In the genomic region with DNA sequence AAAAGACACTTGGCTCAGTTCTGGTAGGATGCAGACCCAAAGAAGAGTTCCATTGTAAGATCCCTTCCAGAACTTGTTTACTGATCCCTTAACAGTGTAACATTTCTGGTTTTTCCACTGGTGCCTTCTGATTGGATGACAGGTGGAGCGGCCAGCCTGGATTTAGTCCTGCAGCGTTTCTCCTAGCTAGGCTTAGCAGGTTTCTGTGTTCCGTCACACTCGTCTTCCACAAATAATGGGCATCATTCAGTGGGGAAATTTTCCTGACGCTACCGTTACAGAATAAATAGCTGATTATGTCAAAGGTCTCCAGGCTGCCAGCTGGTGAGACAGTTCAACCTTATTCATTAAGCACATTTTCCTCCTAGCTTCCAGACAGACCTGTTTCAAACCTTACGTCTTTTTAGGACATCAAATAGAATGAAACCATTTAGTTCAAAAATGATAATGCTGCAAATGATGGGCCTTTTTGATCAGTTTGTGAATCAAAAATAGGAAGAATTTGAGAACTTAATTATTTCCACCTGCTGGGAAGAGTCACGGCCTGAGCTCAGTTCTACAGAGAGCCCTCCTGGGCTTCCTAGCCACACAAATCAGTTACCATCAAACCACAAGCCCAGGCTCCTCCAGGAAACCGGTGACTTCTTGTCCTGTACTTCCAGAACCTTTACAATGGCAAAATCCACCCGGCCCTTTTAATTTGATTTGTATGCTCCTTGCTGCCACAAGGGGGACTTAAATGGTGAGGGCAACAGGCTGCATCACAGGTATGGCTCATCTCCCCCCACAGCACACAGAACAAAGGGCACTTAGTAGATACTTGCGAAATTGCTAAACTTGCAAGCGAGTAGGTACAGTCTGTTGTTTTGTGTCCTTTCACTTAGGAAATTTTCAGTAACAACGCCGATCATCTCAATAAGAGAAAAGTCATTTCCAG, we compare ENCODE assay signal across 8 mouse cellular contexts.
A peak's percentile ranks its signal among the peaks of the same experiment; 100 is the strongest.
DNase-seq lines count a peak whose midpoint lies in the region; ATAC-seq lines count a peak whose summit lies in the region.

No protein-coding gene starts in this region.

- WGBS in hindbrain, embryonic 11.5 days: 19% methylated on average over 14 of the region's 14 CpGs
- WGBS in hindbrain, embryonic 12.5 days: 14% methylated on average over 14 of the region's 14 CpGs
- WGBS in liver, embryonic 16.5 days (ENCODE audit: insufficient replicate concordance): 31% methylated on average over 14 of the region's 14 CpGs
- 34% methylated on average over 14 of the region's 14 CpGs for WGBS in stomach, embryonic 16.5 days

- no peak overlapping the region for H3K4me2 ChIP-seq in hindbrain, embryonic 11.5 days (replicated peaks; ENCODE audit: low read depth, low read length)
- H3K4me2 ChIP-seq in hindbrain, embryonic 12.5 days (replicated peaks): no peak overlapping the region
- peak overlapping the region; percentile 59 for H3K4me2 ChIP-seq in liver, embryonic 16.5 days (ENCODE audit: low read depth, low read length)
- H3K4me2 ChIP-seq in stomach, embryonic 16.5 days (ENCODE audit: low read depth, low read length): peak overlapping the region; percentile 66

- peaks cover 7% of the 10 kb centered on the region for H3K4me1 ChIP-seq in hindbrain, embryonic 11.5 days (replicated peaks; ENCODE audit: control insufficient read depth, insufficient read depth, low read length)
- peaks cover 22% of the 10 kb centered on the region for H3K4me1 ChIP-seq in hindbrain, embryonic 12.5 days
- H3K4me1 ChIP-seq in liver, embryonic 16.5 days (ENCODE audit: control insufficient read depth, low read depth, low read length): peaks cover 6% of the 10 kb centered on the region
- peaks cover 20% of the 10 kb centered on the region for H3K4me1 ChIP-seq in stomach, embryonic 16.5 days (ENCODE audit: control insufficient read depth, insufficient read depth, low read length)

- peak; percentile 56 for DNase-seq in hindbrain, embryonic 11.5 days (ENCODE audit: low spot score)
- peak; percentile 50 for DNase-seq in Muller cell, postnatal 12 days (ENCODE audit: inconsistent ontology term)
- DNase-seq in induced T-regulatory cell, adult 2 months (ENCODE audit: low read depth): peak; percentile 84
- DNase-seq in left cerebral cortex, postnatal 14 days (ENCODE audit: low spot score in 2 of 2): no peak
- no peak for DNase-seq in layer of hippocampus, postnatal 14 days (ENCODE audit: low spot score in 2 of 2)

- no peak for ATAC-seq in hindbrain, embryonic 11.5 days (ENCODE audit: low FRiP score)
- ATAC-seq in hindbrain, embryonic 12.5 days (ENCODE audit: low FRiP score): no peak; the same call in 1 of the 2 replicates
- ATAC-seq in liver, embryonic 16.5 days (ENCODE audit: low read depth): peak; percentile 71
- ATAC-seq in stomach, embryonic 16.5 days (ENCODE audit: insufficient read depth, low FRiP score): no peak

- no peak overlapping the region for H3K4me3 ChIP-seq in hindbrain, embryonic 11.5 days (ENCODE audit: low read depth, low read length)
- H3K4me3 ChIP-seq in hindbrain, embryonic 12.5 days: no peak overlapping the region
- peak overlapping the region; percentile 71 for H3K4me3 ChIP-seq in liver, embryonic 16.5 days (ENCODE audit: low read depth, low read length)
- no peak overlapping the region for H3K4me3 ChIP-seq in stomach, embryonic 16.5 days (replicated peaks; ENCODE audit: low read length)

- H3K9ac ChIP-seq in hindbrain, embryonic 11.5 days (ENCODE audit: low read depth, low read length): no peak overlapping the region
- H3K9ac ChIP-seq in hindbrain, embryonic 12.5 days: no peak overlapping the region
- H3K9ac ChIP-seq in liver, embryonic 16.5 days (ENCODE audit: low read depth, low read length): no peak overlapping the region
- no peak overlapping the region for H3K9ac ChIP-seq in stomach, embryonic 16.5 days (ENCODE audit: low read length)

- no peak overlapping the region for H3K27ac ChIP-seq in hindbrain, embryonic 11.5 days (ENCODE audit: low read depth, low read length)
- H3K27ac ChIP-seq in hindbrain, embryonic 12.5 days: no peak overlapping the region
- no peak overlapping the region for H3K27ac ChIP-seq in liver, embryonic 16.5 days (ENCODE audit: low read length)
- H3K27ac ChIP-seq in stomach, embryonic 16.5 days (ENCODE audit: low read length): no peak overlapping the region

- no peaks in the 10 kb centered on the region for H3K9me3 ChIP-seq in hindbrain, embryonic 11.5 days (ENCODE audit: control insufficient read depth, low read length)
- no peaks in the 10 kb centered on the region for H3K9me3 ChIP-seq in hindbrain, embryonic 12.5 days (replicated peaks)
- H3K9me3 ChIP-seq in liver, embryonic 16.5 days (replicated peaks; ENCODE audit: control insufficient read depth, low read length): no peaks in the 10 kb centered on the region
- H3K9me3 ChIP-seq in stomach, embryonic 16.5 days (replicated peaks; ENCODE audit: control insufficient read depth, low read length): no peaks in the 10 kb centered on the region

- H3K27me3 ChIP-seq in hindbrain, embryonic 11.5 days (ENCODE audit: control insufficient read depth, insufficient read depth, low read length): peaks cover 45% of the 10 kb centered on the region
- H3K27me3 ChIP-seq in hindbrain, embryonic 12.5 days: peaks cover 66% of the 10 kb centered on the region
- H3K27me3 ChIP-seq in liver, embryonic 16.5 days (ENCODE audit: control insufficient read depth, insufficient read depth, low read depth, low read length): peaks cover 53% of the 10 kb centered on the region
- H3K27me3 ChIP-seq in stomach, embryonic 16.5 days (ENCODE audit: control insufficient read depth, insufficient read depth, low read length): peaks cover 31% of the 10 kb centered on the region

- no peaks in the 10 kb centered on the region for H3K36me3 ChIP-seq in hindbrain, embryonic 11.5 days (ENCODE audit: control insufficient read depth, insufficient read depth, low read length)
- no peaks in the 10 kb centered on the region for H3K36me3 ChIP-seq in hindbrain, embryonic 12.5 days
- no peaks in the 10 kb centered on the region for H3K36me3 ChIP-seq in liver, embryonic 16.5 days (ENCODE audit: control insufficient read depth, insufficient read depth)
- H3K36me3 ChIP-seq in stomach, embryonic 16.5 days (ENCODE audit: control insufficient read depth, insufficient read depth, low read length): no peaks in the 10 kb centered on the region

- intact Hi-C loops in left cerebral cortex, postnatal 14 days (cut with DNase I): no loop called here

Comparison
In these comparisons a context has a peak if more than half of its experiments do, and no peak if none do; other contexts are left out.
1. DNase-seq: peak in hindbrain, embryonic 11.5 days (single experiment), Muller cell, postnatal 12 days (single experiment) and induced T-regulatory cell, adult 2 months (single experiment); none in left cerebral cortex, postnatal 14 days (0 of 2) and layer of hippocampus, postnatal 14 days (0 of 2).
2. H3K4me2 ChIP-seq: peak in liver, embryonic 16.5 days (single experiment) and stomach, embryonic 16.5 days (single experiment); none in hindbrain, embryonic 11.5 days (single experiment) and hindbrain, embryonic 12.5 days (single experiment).